Mouse (Mus musculus) liver, adult 2 months (tissue): ENCODE measurements at regions not wholly inside any gene's neighbourhood (a gene's known extent, or its start where the extent isn't known, plus 50 kb on each side); places are given as distances from the start of the nearest gene placed in this dataset.

Source experiments
- CTCF ChIP-seq: fragments of 200-500 bp; IDR thresholded peaks from 2 replicates; pipeline ENCODE4 v1.5.1; 2011; ENCODE audit warnings: low read depth, low read length, control low read depth
- POLR2A ChIP-seq: fragments of 200-500 bp; IDR thresholded peaks from 2 replicates; pipeline ENCODE4 v1.6.1; 2011; ENCODE audit warnings: low read length, control low read depth; ENCODE audit not compliant: insufficient read depth; ENCODE audit errors: extremely low read depth

DNA sequence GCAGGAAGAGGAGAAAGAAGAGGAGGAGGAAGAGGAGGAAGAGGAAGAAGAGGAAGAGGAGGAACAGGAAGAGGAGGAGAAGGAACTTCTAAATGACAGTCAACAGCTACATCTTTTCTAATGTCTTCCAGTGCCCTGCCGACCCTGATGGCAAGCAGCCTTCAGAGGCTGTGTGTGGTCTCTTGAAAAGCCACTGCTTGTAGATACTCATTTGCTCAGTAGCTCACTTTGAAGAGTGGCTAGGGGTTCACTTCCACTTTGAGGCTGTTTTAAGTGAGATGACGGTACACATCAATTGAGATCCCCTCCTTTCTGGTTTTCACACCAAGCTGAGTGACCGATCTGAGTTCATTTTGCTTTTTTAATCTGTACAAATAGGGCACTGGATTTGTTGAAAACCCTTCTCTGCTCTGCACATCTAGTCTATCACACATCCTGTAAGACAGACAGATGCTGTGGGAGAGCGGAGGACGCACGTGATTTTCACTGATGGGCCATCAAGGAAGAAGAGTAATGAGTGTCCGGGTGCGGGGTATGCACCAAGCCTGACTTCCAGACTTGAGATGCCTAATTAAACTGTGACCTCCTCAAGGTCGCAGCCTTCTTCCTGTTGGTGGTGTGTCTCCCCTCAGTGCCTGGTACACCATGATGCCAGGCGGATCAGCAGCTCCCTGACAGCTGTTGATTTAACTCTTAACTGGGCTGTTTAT is 239.0 kb downstream of the Mtx2 start:
- no peak for TF ChIP-seq POLR2A
- TF ChIP-seq CTCF, result no peak
